Mouse (Mus musculus) stomach, embryonic 15.5 days (tissue): ENCODE results near the gene Lin7c. TPM values are rescaled to one million over a fixed set of nuclear protein-coding genes. Genes with fewer than 3 reads are reported as not detected.
A peak's percentile ranks its signal among the peaks of the same experiment; 100 is the strongest.

Experiments used
- ATAC-seq: fragments of 200-750 bp; cut with Nextera tagmentation; 2 replicates; pipeline ENCODE4 v1.8.0; 2017; ENCODE audit warnings: low read depth, moderate number of reproducible peaks, moderate TSS enrichment; ENCODE audit not compliant: insufficient read depth, low FRiP score
- H3K27ac ChIP-seq: fragments of 300-500 bp; sonication (generic); 2 replicates; pipeline ENCODE4 v1.5.1; 2015; ENCODE audit warnings: mild to moderate bottlenecking, inconsistent platforms
- H3K27me3 ChIP-seq: fragments of 300-500 bp; sonication (generic); replicated peaks from 2 replicates; pipeline ENCODE4 v1.6.1; 2015; ENCODE audit warnings: inconsistent platforms
- H3K36me3 ChIP-seq: fragments of 300-500 bp; sonication (generic); 2 replicates; pipeline ENCODE4 v1.6.1; 2015; ENCODE audit warnings: inconsistent platforms
- H3K4me1 ChIP-seq: fragments of 300-500 bp; sonication (generic); 2 replicates; pipeline ENCODE4 v1.6.1; 2015; ENCODE audit warnings: inconsistent platforms
- H3K4me2 ChIP-seq: fragments of 300-500 bp; sonication (generic); 2 replicates; pipeline ENCODE4 v1.6.1; 2015; ENCODE audit warnings: mild to moderate bottlenecking, inconsistent platforms
- H3K4me3 ChIP-seq: fragments of 300-500 bp; sonication (generic); replicated peaks from 2 replicates; pipeline ENCODE4 v1.5.1; 2015; ENCODE audit warnings: inconsistent platforms
- H3K9ac ChIP-seq: fragments of 300-500 bp; sonication (generic); 2 replicates; pipeline ENCODE4 v1.6.1; 2015; ENCODE audit warnings: inconsistent platforms
- H3K9me3 ChIP-seq: fragments of 300-500 bp; sonication (generic); 2 replicates; pipeline ENCODE4 v1.6.1; 2016; ENCODE audit warnings: inconsistent platforms
- WGBS: fragments of 180-500 bp; shearing (Covaris S2); methylation state at CpG from one replicate; pipeline ENCODE4 v1.1.7; 2015; 5-methylcytosine and 5-hydroxymethylcytosine counted together
- polyA plus RNA-seq: library from polyadenylated mRNA; unstranded; fragments of >200 nt; fragmentation: Nextera tagmentation; extraction: Ambion mirVana; gene quantifications from 2 replicates; pipeline ENCODE4 v1.2.1, GENCODE M21; 2015

The Lin7c gene
- polyA plus RNA-seq, 1 experiment from 2014 or later = 61.9 TPM

DNA sequence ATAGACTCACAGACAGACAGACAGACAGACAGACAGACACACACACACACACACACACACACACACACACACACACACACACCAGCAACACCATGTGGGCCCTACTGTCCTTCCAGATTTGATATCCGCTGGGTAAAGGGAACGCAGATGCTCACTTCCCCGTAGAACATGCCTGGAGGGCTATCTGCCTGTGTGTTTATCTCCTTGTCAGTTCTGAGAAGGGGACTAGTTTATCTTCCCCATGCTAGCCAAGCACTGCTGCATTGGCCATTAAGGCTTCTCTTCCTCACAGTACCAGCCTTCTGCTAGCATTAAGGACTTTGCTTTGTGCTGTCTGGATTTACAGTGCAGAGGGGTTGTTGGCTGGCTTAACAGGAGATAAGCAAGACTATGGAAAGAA, 38.6 kb downstream of the Lin7c start:
- Histone ChIP-seq H3K4me2 (0 out of 2 replicates have a peak overlapping the region, but pooled peaks have one; percentile 0), H3K27ac (peak overlapping the region; percentile 70), H3K9ac (no peak overlapping the region), H3K9me3 (no peaks in the 10 kb centered on the region), H3K27me3 (no peaks in the 10 kb centered on the region), H3K36me3 (no peaks in the 10 kb centered on the region), H3K4me1 (peaks cover 17% of the 10 kb centered on the region; the same call in 1 of the 2 replicates), H3K4me3 (no peak overlapping the region)
- ATAC-seq = no peak
- 52% methylated on average over 3 of the region's 3 CpGs for WGBS

- Histone ChIP-seq H3K27ac (no peak overlapping the region), H3K9ac (no peak overlapping the region), H3K4me2 (no peak overlapping the region), H3K9me3 (no peaks in the 10 kb centered on the region), H3K36me3 (no peaks in the 10 kb centered on the region), H3K4me3 (no peak overlapping the region), H3K27me3 (no peaks in the 10 kb centered on the region), H3K4me1 (peaks cover 17% of the 10 kb centered on the region; the same call in 1 of the 2 replicates)
- WGBS = 93% methylated on average over 5 of the region's 5 CpGs
- no peak for ATAC-seq
Measured at GRCm38 (mm10) chr2:109930366-109930765, 39.7 kb downstream of the Lin7c start.

DNA sequence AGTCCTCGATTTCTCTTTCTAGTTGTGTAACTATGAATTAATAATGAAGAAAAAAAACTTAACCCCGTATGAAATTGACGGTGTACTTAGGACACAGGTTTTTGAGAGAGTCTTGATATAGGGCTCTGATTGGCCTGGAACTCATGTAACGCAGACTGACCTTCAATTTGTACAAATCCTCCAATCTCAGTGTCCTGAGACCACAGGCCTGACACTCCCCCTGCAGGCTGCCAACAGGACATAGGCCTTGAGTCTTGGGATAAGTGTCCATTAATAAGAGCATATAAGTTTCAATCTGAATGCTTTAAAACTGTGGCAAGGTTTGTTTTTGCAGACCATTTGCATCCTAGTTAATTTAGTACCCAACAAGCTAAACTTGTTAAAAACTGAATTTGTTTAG, 40.1 kb downstream of the Lin7c start:
- Histone ChIP-seq H3K27ac (no peak overlapping the region), H3K9ac (no peak overlapping the region), H3K4me2 (no peak overlapping the region), H3K4me3 (no peak overlapping the region), H3K4me1 (peaks cover 17% of the 10 kb centered on the region; the same call in 1 of the 2 replicates), H3K36me3 (no peaks in the 10 kb centered on the region), H3K9me3 (no peaks in the 10 kb centered on the region), H3K27me3 (no peaks in the 10 kb centered on the region)
- WGBS = 92% methylated on average over 4 of the region's 4 CpGs
- no peak for ATAC-seq

DNA sequence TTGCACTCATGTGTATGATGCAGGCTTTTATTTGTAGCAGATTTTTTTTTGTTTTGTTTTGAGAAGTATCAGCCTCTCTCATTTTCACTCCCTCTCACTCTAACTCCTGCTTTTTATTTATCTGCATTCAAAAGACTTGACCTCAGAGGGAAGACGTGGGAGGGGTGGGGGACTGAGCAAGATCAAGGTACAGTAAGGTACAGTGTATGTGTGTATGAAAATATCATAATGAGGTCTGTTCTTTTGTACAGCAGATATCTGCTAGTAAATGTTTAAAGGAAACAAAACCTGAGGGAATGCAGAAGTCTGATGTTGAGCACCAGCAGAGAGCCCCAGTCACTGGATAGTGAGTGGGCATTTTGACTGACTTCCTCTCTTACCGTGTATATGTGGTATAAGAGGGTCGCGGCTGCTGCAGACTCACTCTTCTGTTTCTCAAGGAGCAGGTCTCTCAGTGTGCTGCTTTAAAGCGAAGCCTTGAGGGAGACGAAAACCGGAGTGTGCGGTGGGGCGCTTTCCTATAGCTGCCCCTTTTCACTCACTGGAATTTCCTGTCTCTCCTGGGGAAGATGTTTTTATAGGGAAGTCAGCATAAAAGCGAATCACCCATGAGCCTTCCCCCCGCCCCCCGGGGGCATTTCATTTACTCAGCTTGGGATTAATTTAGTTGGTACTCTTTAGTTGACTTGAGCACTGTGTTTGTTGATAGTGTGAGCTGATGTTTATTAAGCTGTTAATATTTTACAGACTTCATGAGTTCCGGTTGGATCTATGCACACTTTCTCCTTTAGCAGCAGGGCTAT, 41.5 kb downstream of the Lin7c start:
- no peak overlapping the region for H3K9ac ChIP-seq
- 28% methylated on average over 13 of the region's 13 CpGs for WGBS
- H3K9me3 ChIP-seq = no peaks in the 10 kb centered on the region
- peaks cover 21% of the 10 kb centered on the region; the same call in 1 of the 2 replicates for H3K4me1 ChIP-seq
- no peaks in the 10 kb centered on the region for H3K36me3 ChIP-seq
- ATAC-seq = peak; percentile 72
- peak overlapping the region; percentile 39 for H3K4me2 ChIP-seq
- no peaks in the 10 kb centered on the region for H3K27me3 ChIP-seq
- peak overlapping the region; percentile 78 for H3K27ac ChIP-seq
- H3K4me3 ChIP-seq = peak overlapping the region; percentile 13; the same call in 1 of the 2 replicates

DNA sequence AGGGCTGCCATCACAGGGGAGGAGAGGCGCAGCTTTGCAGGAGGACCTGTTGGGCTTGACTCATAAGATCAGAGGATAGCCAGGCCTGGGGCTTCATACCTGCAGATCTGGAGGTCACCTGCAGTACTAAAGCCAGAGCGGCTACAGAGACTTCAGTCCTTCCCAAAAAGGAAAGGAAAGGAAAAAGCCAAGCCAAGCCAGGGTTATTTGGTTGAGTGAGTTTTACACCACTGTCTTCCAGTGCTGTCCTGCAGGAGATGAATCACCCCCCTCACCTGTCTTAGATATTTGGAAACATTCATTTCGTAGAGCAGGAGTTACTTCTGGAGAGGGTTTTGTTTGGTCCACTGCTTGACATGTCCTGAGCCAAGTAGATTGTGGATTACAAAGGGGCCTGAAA, 42.5 kb downstream of the Lin7c start:
- peak overlapping the region; percentile 61 for H3K27ac ChIP-seq
- 58% methylated on average over 3 of the region's 3 CpGs for WGBS
- ATAC-seq = no peak
- H3K4me2 ChIP-seq = peak overlapping the region; percentile 39; the same call in 1 of the 2 replicates
- H3K27me3 ChIP-seq = no peaks in the 10 kb centered on the region
- no peaks in the 10 kb centered on the region for H3K36me3 ChIP-seq
- H3K9me3 ChIP-seq = no peaks in the 10 kb centered on the region
- H3K4me1 ChIP-seq = peaks cover 21% of the 10 kb centered on the region; the same call in 1 of the 2 replicates
- H3K9ac ChIP-seq = no peak overlapping the region
- H3K4me3 ChIP-seq = no peak overlapping the region

- ATAC-seq = no peak
- no peak overlapping the region for H3K27ac ChIP-seq
- H3K4me2 ChIP-seq = no peak overlapping the region
- no peaks in the 10 kb centered on the region for H3K9me3 ChIP-seq
- 54% methylated on average over 4 of the region's 4 CpGs for WGBS
- no peaks in the 10 kb centered on the region for H3K27me3 ChIP-seq
- no peak overlapping the region for H3K4me3 ChIP-seq
- no peak overlapping the region for H3K9ac ChIP-seq
- H3K4me1 ChIP-seq = peaks cover 18% of the 10 kb centered on the region; the same call in 1 of the 2 replicates
- H3K36me3 ChIP-seq = no peaks in the 10 kb centered on the region
Measured at GRCm38 (mm10) chr2:109934086-109934485, 43.4 kb downstream of the Lin7c start.

DNA sequence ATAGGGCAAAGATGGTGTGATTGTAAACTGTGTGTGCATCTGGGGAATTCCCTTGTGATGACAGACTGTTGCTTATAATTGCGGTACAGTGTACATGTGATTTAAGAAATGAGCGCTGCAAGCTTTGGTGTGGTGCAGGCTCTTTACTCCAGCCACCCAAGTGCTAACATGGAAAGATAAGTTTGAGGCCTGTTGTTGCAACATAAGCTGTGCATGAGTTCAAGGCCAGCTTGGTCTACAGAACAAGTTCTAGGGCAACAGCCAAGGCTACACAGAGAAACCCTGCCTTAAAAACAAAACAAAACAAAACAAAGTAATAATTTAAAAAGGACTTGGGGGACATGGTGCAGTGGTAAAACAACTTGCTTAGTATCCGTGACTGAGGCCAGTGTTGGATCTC, 44.5 kb downstream of the Lin7c start:
- H3K4me1 ChIP-seq = peaks cover 14% of the 10 kb centered on the region; the same call in 1 of the 2 replicates
- no peak overlapping the region for H3K27ac ChIP-seq

GRCm38 (mm10) chr2:109935754-109936409, 45.2 kb downstream of the Lin7c start:
- H3K4me2 ChIP-seq = no peak overlapping the region
- H3K9me3 ChIP-seq = no peaks in the 10 kb centered on the region
- 64% methylated on average over 11 of the region's 11 CpGs for WGBS
- no peak for ATAC-seq
- peaks cover 14% of the 10 kb centered on the region; the same call in 1 of the 2 replicates for H3K4me1 ChIP-seq
- H3K27ac ChIP-seq = no peak overlapping the region
- H3K36me3 ChIP-seq = no peaks in the 10 kb centered on the region
- H3K27me3 ChIP-seq = no peaks in the 10 kb centered on the region
- no peak overlapping the region for H3K4me3 ChIP-seq
- H3K9ac ChIP-seq = no peak overlapping the region

More for the DNA sequence above, 44.5 kb downstream of the Lin7c start:
- ATAC-seq = no peak
- Histone ChIP-seq H3K4me3 (no peak overlapping the region), H3K36me3 (no peaks in the 10 kb centered on the region), H3K4me2 (no peak overlapping the region), H3K27me3 (no peaks in the 10 kb centered on the region), H3K9ac (no peak overlapping the region), H3K9me3 (no peaks in the 10 kb centered on the region)
- 85% methylated on average over 3 of the region's 3 CpGs for WGBS

GRCm38 (mm10) chr2:109936410-109936755, 45.7 kb downstream of the Lin7c start:
- Histone ChIP-seq H3K9me3 (no peaks in the 10 kb centered on the region), H3K9ac (no peak overlapping the region), H3K36me3 (no peaks in the 10 kb centered on the region), H3K27ac (no peak overlapping the region), H3K4me1 (peaks cover 14% of the 10 kb centered on the region; the same call in 1 of the 2 replicates), H3K4me3 (no peak overlapping the region), H3K27me3 (no peaks in the 10 kb centered on the region), H3K4me2 (no peak overlapping the region)
- ATAC-seq = no peak
- 46% methylated on average over 2 of the region's 2 CpGs for WGBS

GRCm38 (mm10) chr2:109941973-109942444, 51.4 kb downstream of the Lin7c start:
- no peaks in the 10 kb centered on the region for H3K9me3 ChIP-seq
- H3K4me3 ChIP-seq = no peak overlapping the region
- 0 out of 2 replicates have a peak, but pooled peaks cover 3% of the 10 kb centered on the region for H3K4me1 ChIP-seq
- whole genome bisulfite sequencing = 46% methylated on average over 5 of the region's 5 CpGs
- H3K36me3 ChIP-seq = no peaks in the 10 kb centered on the region
- H3K4me2 ChIP-seq = no peak overlapping the region
- H3K27me3 ChIP-seq = no peaks in the 10 kb centered on the region
- 0 out of 2 replicates have a peak, but pooled peaks have one; percentile 19 for ATAC-seq
- peak overlapping the region; percentile 44 for H3K27ac ChIP-seq
- H3K9ac ChIP-seq = no peak overlapping the region

GRCm38 (mm10) chr2:109942810-109943570, 52.3 kb downstream of the Lin7c start:
- H3K27me3 ChIP-seq = no peaks in the 10 kb centered on the region
- ATAC-seq = no peak
- no peaks in the 10 kb centered on the region for H3K36me3 ChIP-seq
- H3K27ac ChIP-seq = no peak overlapping the region
- H3K4me2 ChIP-seq = no peak overlapping the region
- no peak overlapping the region for H3K4me3 ChIP-seq
- no peak overlapping the region for H3K9ac ChIP-seq
- WGBS = 76% methylated on average over 8 of the region's 8 CpGs
- H3K9me3 ChIP-seq = no peaks in the 10 kb centered on the region
- H3K4me1 ChIP-seq = 0 out of 2 replicates have a peak, but pooled peaks cover 3% of the 10 kb centered on the region
